Mouse (Mus musculus): ENCODE results near the gene Gm34653. TPM values are rescaled to one million over a fixed set of nuclear protein-coding genes. Genes with fewer than 3 reads are reported as not detected.
"Not testable (repeated sequence)": the region's sequence is repeated elsewhere in the genome, so short reads cannot be mapped to it uniquely, and the experiment has no call there.

The Gm34653 gene
- not detected in 2 replicates for polyA plus RNA-seq (2016; fragmentation: Nextera tagmentation; extraction: Ambion mirVana)

DNA sequence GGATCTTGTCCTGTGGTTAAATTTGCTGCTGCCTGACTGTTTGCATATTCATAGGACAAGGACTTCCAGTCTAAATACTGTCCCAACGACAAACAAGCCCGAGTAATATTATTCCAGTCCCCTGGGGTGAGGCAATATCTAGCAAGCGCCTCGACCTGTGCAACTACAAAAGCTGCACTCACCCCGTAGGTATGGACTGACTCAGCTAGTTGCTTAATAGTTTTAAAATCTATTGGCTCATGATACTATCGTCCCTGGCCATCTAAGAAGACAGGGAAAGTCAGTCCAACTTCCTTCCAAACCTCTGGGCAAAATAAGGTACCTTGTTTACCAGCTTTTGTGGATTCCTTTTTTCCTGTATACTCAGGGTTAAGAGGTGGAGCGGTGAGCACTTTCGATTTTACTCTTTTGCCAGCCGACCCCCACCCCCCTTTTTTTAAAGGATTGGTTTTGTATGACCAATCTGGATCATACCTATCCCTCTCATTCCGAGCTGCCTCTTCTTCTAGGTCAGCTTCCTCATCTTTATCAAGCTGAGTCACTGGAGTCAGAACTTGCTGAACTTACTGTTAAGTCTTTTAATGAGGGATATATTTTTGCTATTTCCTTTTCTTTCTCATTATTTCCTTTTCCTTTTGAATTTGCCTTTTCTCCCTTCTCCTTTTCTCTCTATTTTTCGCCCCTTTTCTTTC is at the start of gene Gm34653:
Gene Gm34653, plus strand, starts transcription at position 242 of the 692 bp plus-strand sequence.
- not testable (repeated sequence) for H3K27ac ChIP-seq; DNase-seq (ENCODE audit: extremely low spot score, low spot score); H3K36me3 ChIP-seq (replicated peaks); H3K4me1 ChIP-seq; H3K27me3 ChIP-seq (ENCODE audit: poor library complexity, severe bottlenecking); H3K4me3 ChIP-seq
- peaks cover 15% of the 10 kb centered on the region; the same call in 1 of the 2 replicates for H3K9me3 ChIP-seq
- 79% methylated on average over 11 of the region's 11 CpGs for WGBS

DNA sequence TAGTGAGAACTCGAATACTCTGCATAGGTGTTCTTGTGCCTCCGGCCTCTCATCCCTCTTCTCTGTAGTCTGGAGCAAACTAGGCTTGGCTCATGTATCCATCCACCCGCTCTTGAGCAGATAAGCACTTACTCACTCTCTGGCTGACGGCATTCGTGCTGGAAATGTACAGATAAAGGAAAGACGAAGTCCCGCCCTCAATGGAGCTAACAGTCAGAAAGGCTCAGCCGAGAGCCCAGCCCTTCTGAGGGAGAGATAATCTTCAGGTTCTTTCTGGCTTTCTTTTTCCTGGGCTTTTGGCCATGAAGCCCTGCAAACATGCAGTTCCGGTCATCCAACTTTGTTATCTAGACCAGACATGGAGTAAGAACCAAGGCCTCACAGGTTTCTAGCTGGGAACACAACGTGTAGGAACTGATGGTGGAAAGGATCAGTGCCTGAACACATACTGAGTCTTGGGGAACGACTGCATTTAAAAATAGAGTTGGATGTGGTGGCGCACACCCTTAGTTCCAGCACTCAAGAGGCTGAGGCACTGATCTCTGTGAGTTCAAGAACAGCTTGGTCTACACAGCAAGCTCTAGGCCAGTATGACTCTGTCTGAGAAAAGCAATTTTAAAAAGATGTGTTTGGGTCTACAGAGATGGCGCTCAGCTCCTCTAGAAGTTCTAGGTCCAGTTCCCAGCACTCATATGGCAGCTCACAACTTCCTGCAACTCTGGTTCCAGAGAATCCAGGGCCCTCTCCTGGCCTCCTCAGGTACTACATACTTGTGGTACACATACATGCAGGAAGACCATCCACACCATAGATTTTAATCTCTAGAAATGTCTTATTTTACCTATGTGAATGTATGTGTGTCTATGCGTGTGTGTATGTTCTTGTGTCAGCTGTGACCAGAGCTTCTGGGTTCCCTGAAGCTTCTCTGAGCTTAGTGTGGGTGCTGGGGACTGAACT is 49.5 kb upstream of the Gm34653 start:
- no peak overlapping the region for H3K4me3 ChIP-seq
- DNase-seq (ENCODE audit: extremely low spot score, low spot score), result no peak
- H3K36me3 ChIP-seq (replicated peaks), result peaks cover 93% of the 10 kb centered on the region
- H3K27me3 ChIP-seq (ENCODE audit: poor library complexity, severe bottlenecking), result no peaks in the 10 kb centered on the region
- WGBS, result 92% methylated on average over 14 of the region's 14 CpGs
- H3K9me3 ChIP-seq, result no peaks in the 10 kb centered on the region
- no peaks in the 10 kb centered on the region for H3K4me1 ChIP-seq
- H3K27ac ChIP-seq, result no peak overlapping the region

DNA sequence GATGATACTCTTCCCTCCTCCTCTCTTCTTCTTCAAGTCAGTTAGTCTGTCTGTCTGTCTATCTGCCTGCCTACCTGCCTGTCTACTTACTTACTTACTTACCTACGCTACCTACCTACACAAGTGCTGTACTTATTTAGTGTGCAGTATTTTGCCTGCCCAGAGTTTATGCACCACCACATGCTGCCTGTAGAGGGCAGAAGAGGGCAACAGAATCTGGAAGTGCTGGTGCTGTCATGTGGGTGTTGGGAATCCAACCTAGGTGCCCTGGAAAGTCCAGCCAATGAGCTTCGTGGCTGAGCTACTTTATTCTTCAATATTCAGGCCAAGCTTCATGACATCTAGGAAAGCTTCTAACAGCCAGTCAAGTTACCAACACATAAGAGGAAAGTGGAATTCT is 48.7 kb upstream of the Gm34653 start:
- H3K4me1 ChIP-seq, result no peaks in the 10 kb centered on the region
- DNase-seq (ENCODE audit: extremely low spot score, low spot score), result peak; percentile 38

DNA sequence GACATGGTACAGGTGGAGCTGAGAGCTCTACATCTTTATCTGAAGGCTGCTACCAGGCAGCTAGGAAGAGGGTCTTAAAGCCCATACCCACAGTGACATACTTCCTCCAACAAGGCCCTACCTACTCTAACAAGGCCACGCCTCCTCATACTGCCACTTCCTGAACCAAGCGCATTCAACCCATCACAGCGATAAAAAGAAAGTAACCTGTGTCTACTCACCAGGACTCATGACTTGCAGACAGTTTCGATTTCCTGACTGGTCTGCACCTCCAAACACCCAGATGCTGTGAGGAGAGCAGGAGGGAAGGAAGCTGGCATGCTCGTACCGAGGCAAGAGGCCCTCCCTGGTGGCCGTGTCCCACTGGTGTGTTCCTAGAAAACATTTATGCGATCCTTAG is 42.5 kb upstream of the Gm34653 start:
- H3K4me3 ChIP-seq, result no peak overlapping the region
- H3K27ac ChIP-seq, result no peak overlapping the region
- no peaks in the 10 kb centered on the region for H3K9me3 ChIP-seq
- H3K36me3 ChIP-seq (replicated peaks), result peaks cover 68% of the 10 kb centered on the region
- no peaks in the 10 kb centered on the region for H3K27me3 ChIP-seq (ENCODE audit: poor library complexity, severe bottlenecking)
- DNase-seq (ENCODE audit: extremely low spot score, low spot score), result no peak
- 96% methylated on average over 8 of the region's 8 CpGs for WGBS
- H3K4me1 ChIP-seq, result no peaks in the 10 kb centered on the region

More for the DNA sequence above, 48.7 kb upstream of the Gm34653 start:
- Histone ChIP-seq H3K9me3 (no peaks in the 10 kb centered on the region), H3K4me3 (no peak overlapping the region), H3K27me3 (ENCODE audit: poor library complexity, severe bottlenecking) (no peaks in the 10 kb centered on the region), H3K36me3 (replicated peaks) (peaks cover 93% of the 10 kb centered on the region), H3K27ac (no peak overlapping the region)
- 84% methylated on average over 2 of the region's 2 CpGs for WGBS

GRCm38 (mm10) chr2:34792543-34792942 is 40.3 kb upstream of the Gm34653 start:
- H3K36me3 ChIP-seq (replicated peaks), result peaks cover 66% of the 10 kb centered on the region
- not testable (repeated sequence) for DNase-seq (ENCODE audit: extremely low spot score, low spot score); H3K4me3 ChIP-seq; H3K27me3 ChIP-seq (ENCODE audit: poor library complexity, severe bottlenecking); H3K9me3 ChIP-seq; H3K4me1 ChIP-seq; H3K27ac ChIP-seq
- 90% methylated on average over 2 of the region's 2 CpGs for WGBS

GRCm38 (mm10) chr2:34794511-34794910 is 38.3 kb upstream of the Gm34653 start:
- Histone ChIP-seq H3K4me3 (no peak overlapping the region), H3K4me1 (peaks cover 8% of the 10 kb centered on the region), H3K36me3 (replicated peaks) (peaks cover 49% of the 10 kb centered on the region), H3K9me3 (no peaks in the 10 kb centered on the region), H3K27me3 (ENCODE audit: poor library complexity, severe bottlenecking) (no peaks in the 10 kb centered on the region), H3K27ac (no peak overlapping the region)
- 90% methylated on average over 2 of the region's 2 CpGs for WGBS
- DNase-seq (ENCODE audit: extremely low spot score, low spot score), result no peak

- Histone ChIP-seq H3K36me3 (replicated peaks) (peaks cover 41% of the 10 kb centered on the region), H3K27me3 (ENCODE audit: poor library complexity, severe bottlenecking) (no peaks in the 10 kb centered on the region), H3K4me3 (no peak overlapping the region), H3K27ac (no peak overlapping the region), H3K4me1 (peaks cover 16% of the 10 kb centered on the region), H3K9me3 (no peaks in the 10 kb centered on the region)
- WGBS, result 91% methylated on average over 7 of the region's 7 CpGs
- no peak for DNase-seq (ENCODE audit: extremely low spot score, low spot score)
Measured at GRCm38 (mm10) chr2:34795426-34795825, 37.4 kb upstream of the Gm34653 start.

DNA sequence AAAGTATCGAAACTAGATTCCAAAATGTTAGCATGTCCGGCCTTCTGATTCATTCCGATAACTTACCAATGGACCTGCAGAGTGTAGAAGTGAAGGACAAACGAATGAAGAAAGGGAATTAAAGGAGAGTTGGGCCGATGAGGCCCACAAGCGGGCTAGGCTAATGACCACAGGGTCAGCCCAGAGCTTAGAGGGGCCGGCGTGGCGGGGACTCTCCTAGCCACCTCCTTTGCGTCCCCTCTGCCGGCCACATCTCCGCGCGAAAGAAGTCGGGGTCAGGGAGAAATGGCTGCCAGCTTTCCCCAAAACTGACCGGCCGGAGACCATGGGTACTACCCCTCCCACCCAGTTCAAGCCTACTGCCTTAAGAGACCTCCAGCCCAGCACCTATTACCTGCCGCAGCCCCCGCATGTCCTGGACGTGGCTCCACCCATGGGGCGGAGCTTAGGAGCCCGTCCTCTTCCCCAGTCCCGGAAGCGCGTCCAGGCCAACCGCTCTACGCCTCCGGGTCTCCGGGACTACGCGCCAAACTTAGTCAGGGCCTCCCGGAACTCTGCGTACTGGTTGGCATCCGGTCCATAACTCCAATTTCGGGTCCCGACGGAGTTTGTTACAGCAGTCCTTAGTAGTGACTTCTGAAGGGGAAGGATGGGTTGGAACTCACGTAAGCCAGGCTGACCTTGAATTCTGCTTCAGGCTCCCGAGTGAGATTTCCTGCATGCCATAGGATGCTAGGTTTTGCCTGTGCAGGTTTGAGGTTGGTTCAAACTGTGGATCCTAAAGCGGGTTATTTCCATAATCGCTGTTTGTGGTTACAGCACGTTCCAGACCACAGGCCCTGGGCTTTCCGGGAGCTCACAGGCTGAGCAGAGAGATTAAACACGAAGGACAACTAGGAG is 33.2 kb upstream of the Gm34653 start, which contains the start of gene Rabepk:
Gene Rabepk, minus strand, starts transcription at position 556 of the 900 bp plus-strand sequence.
- WGBS, result 6% methylated on average over 44 of the region's 44 CpGs
- peak within 1 kb of the TSS; percentile 87 for H3K27ac ChIP-seq
- peak; percentile 82 for DNase-seq (ENCODE audit: extremely low spot score, low spot score)
- peak within 1 kb of the TSS; percentile 79 for H3K4me3 ChIP-seq
- H3K9me3 ChIP-seq, result no peaks in the 10 kb centered on the region
- H3K4me1 ChIP-seq, result peaks cover 35% of the 10 kb centered on the region
- H3K36me3 ChIP-seq (replicated peaks), result peaks cover 34% of the 10 kb centered on the region
- no peaks in the 10 kb centered on the region for H3K27me3 ChIP-seq (ENCODE audit: poor library complexity, severe bottlenecking)

DNA sequence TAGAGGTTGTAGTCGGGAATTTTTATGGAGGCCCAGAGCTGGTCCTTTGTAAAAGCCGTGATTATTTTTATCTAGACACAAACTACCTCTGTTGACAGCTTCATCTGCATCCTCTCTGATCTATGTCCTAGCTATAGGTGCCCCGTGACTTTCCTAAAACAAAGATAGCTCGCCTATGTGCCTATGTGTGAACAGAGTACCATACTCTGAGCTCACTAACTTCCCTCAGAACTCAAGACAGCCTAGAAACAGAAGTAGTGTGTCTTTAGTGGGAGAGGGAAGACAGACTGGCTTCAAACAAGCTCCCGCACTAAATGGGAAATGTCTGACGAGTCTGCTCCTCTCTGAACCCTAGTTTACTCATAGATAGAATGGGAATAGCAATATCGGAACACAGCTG is 32.4 kb upstream of the Gm34653 start:
- whole genome bisulfite sequencing, result 79% methylated on average over 7 of the region's 7 CpGs
- H3K27me3 ChIP-seq (ENCODE audit: poor library complexity, severe bottlenecking), result no peaks in the 10 kb centered on the region
- H3K36me3 ChIP-seq (replicated peaks), result peaks cover 34% of the 10 kb centered on the region
- 0 out of 2 replicates have a peak overlapping the region, but pooled peaks have one; percentile 87 for H3K27ac ChIP-seq
- H3K4me1 ChIP-seq, result peaks cover 35% of the 10 kb centered on the region
- H3K9me3 ChIP-seq, result no peaks in the 10 kb centered on the region
- no peak for DNase-seq (ENCODE audit: extremely low spot score, low spot score)
- peak overlapping the region; percentile 79 for H3K4me3 ChIP-seq

DNA sequence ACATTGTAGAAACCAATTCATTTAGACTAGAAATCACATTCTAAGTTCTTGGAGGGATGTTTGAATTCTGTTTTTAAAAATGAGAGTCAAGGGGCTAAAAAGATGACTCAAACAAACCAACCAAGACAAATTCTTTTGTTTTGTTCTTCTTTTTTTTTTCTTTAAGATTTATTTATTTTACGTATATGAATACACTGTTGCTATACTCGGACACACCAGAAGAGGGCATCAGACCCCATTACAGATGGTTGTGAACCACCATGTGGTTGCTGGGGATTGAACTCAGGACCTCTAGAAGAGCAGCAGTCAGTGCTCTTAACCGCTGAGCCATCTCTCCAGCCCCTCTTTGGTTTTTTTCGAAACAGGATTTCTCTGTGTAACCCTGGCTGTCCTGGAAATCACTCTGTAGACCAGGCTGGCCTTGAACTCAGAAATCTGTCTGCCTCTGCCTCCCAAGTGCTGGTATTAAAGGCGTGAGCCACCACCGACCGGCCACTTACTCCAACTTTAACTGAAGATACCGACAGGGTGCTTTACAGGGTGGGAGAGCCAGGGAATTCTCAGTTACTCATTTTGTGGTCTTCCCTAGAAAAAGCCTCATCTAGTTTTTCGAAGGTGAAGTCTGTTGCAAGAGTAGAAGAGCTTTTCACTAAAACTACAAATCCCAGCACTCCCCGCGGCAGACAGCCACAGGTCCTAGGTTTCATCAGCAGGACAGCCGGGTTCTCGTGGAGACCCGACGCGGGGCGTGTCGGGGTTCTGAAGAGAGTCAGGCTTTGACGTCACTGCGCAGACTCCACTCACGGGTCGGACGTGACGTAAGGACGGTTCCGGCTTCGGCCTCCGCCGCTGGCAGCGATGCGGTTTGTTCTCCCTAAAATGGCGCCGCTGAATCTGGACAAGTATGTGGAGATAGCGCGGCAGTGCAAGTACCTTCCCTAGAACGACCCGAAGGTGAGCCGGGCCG is 31.0 kb upstream of the Gm34653 start:
- Histone ChIP-seq H3K27ac (peak overlapping the region; percentile 91), H3K4me1 (peaks cover 35% of the 10 kb centered on the region), H3K9me3 (no peaks in the 10 kb centered on the region), H3K4me3 (peak overlapping the region; percentile 72), H3K36me3 (replicated peaks) (peaks cover 34% of the 10 kb centered on the region), H3K27me3 (ENCODE audit: poor library complexity, severe bottlenecking) (no peaks in the 10 kb centered on the region)
- peak; percentile 99 for DNase-seq (ENCODE audit: extremely low spot score, low spot score)
- WGBS, result 5% methylated on average over 39 of the region's 39 CpGs

- under 1% methylated on average over 31 of the region's 32 CpGs for WGBS
- H3K27me3 ChIP-seq (ENCODE audit: poor library complexity, severe bottlenecking); H3K9me3 ChIP-seq: not testable (repeated sequence)
- Histone ChIP-seq H3K36me3 (replicated peaks) (peaks cover 39% of the 10 kb centered on the region), H3K4me1 (peaks cover 35% of the 10 kb centered on the region), H3K27ac (peak overlapping the region; percentile 91), H3K4me3 (peak overlapping the region; percentile 72)
- DNase-seq (ENCODE audit: extremely low spot score, low spot score), result peak; percentile 24
Measured at GRCm38 (mm10) chr2:34802565-34803245, 30.1 kb upstream of the Gm34653 start.

Data from forebrain, embryonic 10.5 days (tissue).